In genomic region chr17:84422916-84423315, GRCm38 (mm10) we compare ENCODE assay signal across 12 mouse cellular contexts. TPM values are rescaled to one million over a fixed set of nuclear protein-coding genes. Genes with fewer than 3 reads are reported as not detected.
A peak's percentile ranks its signal among the peaks of the same experiment; 100 is the strongest.
DNase-seq lines count a peak whose midpoint lies in the region; ATAC-seq and TF ChIP-seq lines count a peak whose summit lies in the region.
"Had no signal": no experiment of that assay in that cellular context is flagged by ENCODE, and none has a peak within 500 bp of the region (broad histone marks: within the 10 kb centered on the region; RNA-seq: fewer than 3 reads in every experiment).

No protein-coding gene starts in this region.

- H3K9me3 ChIP-seq in embryonic facial prominence, embryonic 15.5 days (replicated peaks): no peaks in the 10 kb centered on the region
- H3K9me3 ChIP-seq: heart, embryonic 15.5 days had no signal

- peaks cover 18% of the 10 kb centered on the region for H3K4me1 ChIP-seq in embryonic facial prominence, embryonic 15.5 days
- no peaks in the 10 kb centered on the region for H3K4me1 ChIP-seq in small intestine, adult 2 months (ENCODE audit: control insufficient read depth, insufficient read depth, insufficient read length, low read length)

- no peak overlapping the region for H3K4me3 ChIP-seq in embryonic facial prominence, embryonic 15.5 days (replicated peaks)
- H3K4me3 ChIP-seq in small intestine, adult 2 months (ENCODE audit: low read depth, low read length): no peak overlapping the region
- H3K4me3 ChIP-seq: heart, embryonic 15.5 days had no signal

- H3K27me3 ChIP-seq in embryonic facial prominence, embryonic 15.5 days: no peaks in the 10 kb centered on the region
- H3K27me3 ChIP-seq in small intestine, adult 2 months (ENCODE audit: control insufficient read depth, insufficient read depth, low read length): no peaks in the 10 kb centered on the region
- H3K27me3 ChIP-seq: heart, embryonic 15.5 days had no signal

- intact Hi-C loops in heart, postnatal 10 days (cut with DNase I): no loop called here

- no peak for ATAC-seq in embryonic facial prominence, embryonic 15.5 days (ENCODE audit: insufficient number of reproducible peaks, low FRiP score, low TSS enrichment, low read depth)
- ATAC-seq: hindbrain, postnatal 0 days had no signal

- no peak overlapping the region for H3K4me2 ChIP-seq in embryonic facial prominence, embryonic 15.5 days (replicated peaks)
- H3K4me2 ChIP-seq: heart, embryonic 15.5 days had no signal

- no peak overlapping the region for H3K9ac ChIP-seq in embryonic facial prominence, embryonic 15.5 days
- H3K9ac ChIP-seq: heart, embryonic 15.5 days had no signal

- no peak for TF ChIP-seq CTCF in small intestine, adult 2 months (IDR thresholded peaks at IDR 0.05; ENCODE audit: extremely low read depth, insufficient read length, insufficient replicate concordance, low read depth, low read length)

- no peak for TF ChIP-seq POLR2A in small intestine, adult 2 months (IDR thresholded peaks at IDR 0.05; ENCODE audit: low read depth, low read length)

- WGBS in embryonic facial prominence, embryonic 15.5 days: 50% methylated on average over 8 of the region's 8 CpGs
- WGBS in small intestine, adult 2 months: 82% methylated on average over 8 of the region's 8 CpGs

- peaks cover 36% of the 10 kb centered on the region for H3K36me3 ChIP-seq in embryonic facial prominence, embryonic 15.5 days
- H3K36me3 ChIP-seq in small intestine, adult 2 months (ENCODE audit: control insufficient read depth, insufficient read depth, low read length): peaks cover 27% of the 10 kb centered on the region

- peak; percentile 18 for DNase-seq in cerebellum, adult 9-11 months
- no peak for DNase-seq in cerebellum, postnatal 4 days (ENCODE audit: low spot score in 2 of 2)
- peak; percentile 71 for DNase-seq in CD4-positive, CD25-positive, alpha-beta regulatory T cell, adult 2 months (ENCODE audit: low read depth, low spot score)
- no peak for DNase-seq in c-Kit-positive CD71-positive TER-119-positive erythroid progenitor cells, embryonic 14.5 days (ENCODE audit: low spot score)
- DNase-seq in heart, postnatal 10 days: no peak
- no peak for DNase-seq in urinary bladder, postnatal 25 days (ENCODE audit: low spot score)
- DNase-seq: kidney, postnatal 25 days; lung, adult 18-20 months had no signal

- H3K27ac ChIP-seq in embryonic facial prominence, embryonic 15.5 days (replicated peaks): peak overlapping the region; percentile 68
- H3K27ac ChIP-seq in small intestine, adult 2 months (ENCODE audit: insufficient read depth, low read depth, low read length): 0 out of 2 replicates have a peak overlapping the region, but pooled peaks have one; percentile 6
- H3K27ac ChIP-seq: heart, embryonic 15.5 days; hindbrain, postnatal 0 days had no signal

RNA-seq across cellular contexts. Expression of gene Thada, which starts 43.1 kb away (rescaled TPM):
- polyA plus RNA-seq in embryonic facial prominence, embryonic 15.5 days (2015; fragmentation: Nextera tagmentation; extraction: Ambion mirVana): 6.8 and 7.9 TPM in 2 replicates
- polyA plus RNA-seq in small intestine, adult 2 months (2012; rRNA removed): 3.5 and 4.6 TPM in 2 replicates
- 10 to 100 TPM in 1 of 2 experiments, 1 to 10 TPM in 1; 8.8 to 11.7 TPM for total RNA-seq in heart, postnatal 10 days (2021)

Comparison
In these comparisons a context has a peak if more than half of its experiments do, and no peak if none do; other contexts are left out.
1. DNase-seq: peak in cerebellum, adult 9-11 months (single experiment) and CD4-positive, CD25-positive, alpha-beta regulatory T cell, adult 2 months (single experiment); none in cerebellum, postnatal 4 days (0 of 2), c-Kit-positive CD71-positive TER-119-positive erythroid progenitor cells, embryonic 14.5 days (single experiment), heart, postnatal 10 days (0 of 2) and urinary bladder, postnatal 25 days (single experiment).